Mouse (Mus musculus): ENCODE measurements at regions not wholly inside any gene's neighbourhood (a gene's known extent, or its start where the extent isn't known, plus 50 kb on each side); places are given as distances from the start of the nearest gene placed in this dataset.
A peak's percentile ranks its signal among the peaks of the same experiment; 100 is the strongest.

DNA sequence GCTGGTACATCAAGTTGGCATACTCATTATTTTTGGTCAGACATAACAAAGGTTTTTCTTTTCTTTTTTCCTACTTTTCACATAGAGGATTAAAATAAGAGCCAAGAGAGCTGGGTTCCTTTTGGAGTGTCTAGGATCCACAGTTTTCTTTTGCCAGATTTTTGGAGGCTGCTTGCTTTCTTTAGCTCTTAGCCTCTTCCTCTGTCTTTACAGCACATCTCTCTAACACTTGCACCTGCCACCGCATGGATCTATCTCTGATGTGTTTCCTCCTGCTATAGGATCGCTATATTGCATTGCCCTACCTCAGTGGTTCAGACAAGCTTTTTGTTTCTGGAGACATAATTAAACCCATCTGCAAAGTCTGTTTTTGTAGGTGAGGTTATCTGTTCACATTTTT, 339.9 kb downstream of the Rpl10l start:
- no peak for DNase-seq (ENCODE audit: extremely low spot score in 1 of 2, low spot score in 1 of 2)

DNA sequence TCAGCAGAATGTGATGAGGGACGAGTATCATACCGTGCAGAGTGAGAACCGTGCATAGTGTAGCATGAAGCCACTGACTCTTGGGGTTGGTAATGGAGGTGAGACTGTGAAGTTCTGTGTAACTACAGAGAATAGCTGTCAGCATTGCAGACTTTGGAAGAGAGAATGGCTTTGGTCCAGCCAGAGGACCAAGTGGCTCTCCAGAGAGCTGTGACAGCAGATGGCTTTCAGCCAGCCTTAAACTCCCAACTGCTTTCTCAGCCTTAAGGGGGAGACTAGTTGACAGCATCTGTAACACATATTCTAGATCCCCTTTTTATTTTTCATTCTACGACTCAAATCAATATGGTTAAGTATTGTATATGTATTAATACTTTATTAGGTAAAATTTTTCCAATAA, 342.0 kb downstream of the Rpl10l start:
- DNase-seq (ENCODE audit: extremely low spot score in 1 of 2, low spot score in 1 of 2): no peak

GRCm38 (mm10) chr12:65931848-65932247, 352.4 kb downstream of the Rpl10l start:
- peak in 1 of 2 experiments; percentile 6 for DNase-seq (ENCODE audit: extremely low spot score in 1 of 2, low spot score in 1 of 2)

- DNase-seq (ENCODE audit: extremely low spot score in 1 of 2, low spot score in 1 of 2): no peak
Measured at GRCm38 (mm10) chr12:65929718-65930377, 354.4 kb downstream of the Rpl10l start.
